Mouse (Mus musculus): ENCODE data around the gene A630001G21Rik. TPM values are rescaled to one million over a fixed set of nuclear protein-coding genes. Genes with fewer than 3 reads are reported as not detected.

The A630001G21Rik gene
- total RNA-seq, 2 experiments from 2014 or later, result 0.15 to 0.48 TPM

GRCm38 (mm10) chr1:85771976-85772375 is 6.5 kb downstream of the A630001G21Rik start:
- DNase-seq, result no peak

- DNase-seq, result no peak
Measured at GRCm38 (mm10) chr1:85767754-85768153, 10.7 kb downstream of the A630001G21Rik start.

GRCm38 (mm10) chr1:85766120-85766519 is 12.3 kb downstream of the A630001G21Rik start:
- DNase-seq, result no peak

GRCm38 (mm10) chr1:85764291-85764690 is 14.2 kb downstream of the A630001G21Rik start:
- no peak for DNase-seq

- DNase-seq, result no peak
Measured at GRCm38 (mm10) chr1:85763386-85763785, 15.1 kb downstream of the A630001G21Rik start.

- no peak for DNase-seq
Measured at GRCm38 (mm10) chr1:85761665-85762064, 16.8 kb downstream of the A630001G21Rik start.

- no peak for DNase-seq
Measured at GRCm38 (mm10) chr1:85758969-85759293, 19.5 kb downstream of the A630001G21Rik start.

GRCm38 (mm10) chr1:85758231-85758968 is 20.0 kb downstream of the A630001G21Rik start:
- DNase-seq, result peak; percentile 62

- peak; percentile 61 for DNase-seq
Measured at GRCm38 (mm10) chr1:85757531-85758230, 20.8 kb downstream of the A630001G21Rik start.

GRCm38 (mm10) chr1:85751932-85752680 is 26.3 kb downstream of the A630001G21Rik start:
- DNase-seq, result no peak

GRCm38 (mm10) chr1:85751494-85751893 is 26.9 kb downstream of the A630001G21Rik start:
- DNase-seq, result peak; percentile 52

GRCm38 (mm10) chr1:85750650-85751049 is 27.8 kb downstream of the A630001G21Rik start:
- DNase-seq, result no peak

- no peak for DNase-seq
Measured at GRCm38 (mm10) chr1:85749829-85750228, 28.6 kb downstream of the A630001G21Rik start.

GRCm38 (mm10) chr1:85746511-85746910 is 31.9 kb downstream of the A630001G21Rik start:
- no peak for DNase-seq

GRCm38 (mm10) chr1:85744539-85744938 is 33.9 kb downstream of the A630001G21Rik start:
- no peak for DNase-seq

- DNase-seq, result no peak
Measured at GRCm38 (mm10) chr1:85742916-85743505, 35.4 kb downstream of the A630001G21Rik start.

GRCm38 (mm10) chr1:85742333-85742732 is 36.1 kb downstream of the A630001G21Rik start:
- no peak for DNase-seq

GRCm38 (mm10) chr1:85740923-85741322 is 37.5 kb downstream of the A630001G21Rik start:
- no peak for DNase-seq

GRCm38 (mm10) chr1:85739819-85740218 is 38.6 kb downstream of the A630001G21Rik start:
- no peak for DNase-seq

GRCm38 (mm10) chr1:85739000-85739399 is 39.4 kb downstream of the A630001G21Rik start:
- DNase-seq, result no peak

GRCm38 (mm10) chr1:85736355-85737184 is 41.9 kb downstream of the A630001G21Rik start:
- no peak for DNase-seq

Measured in gastrocnemius, postnatal 25 days (tissue).